In genomic region chr3:118434311-118434710, GRCm38 (mm10) we compare ENCODE assay signal across 7 mouse cellular contexts.
A peak's percentile ranks its signal among the peaks of the same experiment; 100 is the strongest.
DNase-seq lines count a peak whose midpoint lies in the region; ATAC-seq and TF ChIP-seq lines count a peak whose summit lies in the region.

No protein-coding gene starts in this region.

- H3K4me3 ChIP-seq in left cerebral cortex, adult 2 months = peak overlapping the region; percentile 46
- H3K4me3 ChIP-seq in embryonic facial prominence, embryonic 11.5 days (ENCODE audit: low read depth, low read length) = peak overlapping the region; percentile 35
- peak overlapping the region; percentile 63 for H3K4me3 ChIP-seq in hindbrain, embryonic 15.5 days
- peak overlapping the region; percentile 47 for H3K4me3 ChIP-seq in neural tube, embryonic 12.5 days

- H3K4me2 ChIP-seq in embryonic facial prominence, embryonic 11.5 days (ENCODE audit: low read depth, low read length) = peak overlapping the region; percentile 69
- peak overlapping the region; percentile 97 for H3K4me2 ChIP-seq in hindbrain, embryonic 15.5 days
- H3K4me2 ChIP-seq in neural tube, embryonic 12.5 days (replicated peaks) = peak overlapping the region; percentile 95

- 0 out of 2 replicates have a peak, but pooled peaks have one; percentile 20 for ATAC-seq in embryonic facial prominence, embryonic 11.5 days (replicated peaks; ENCODE audit: insufficient number of reproducible peaks, low FRiP score, low TSS enrichment, low read depth)
- ATAC-seq in hindbrain, embryonic 15.5 days (ENCODE audit: low FRiP score, low read depth) = no peak
- ATAC-seq in neural tube, embryonic 12.5 days (ENCODE audit: low FRiP score, low read depth) = peak; percentile 39

- intact Hi-C loops in left cerebral cortex, adult 2 months (cut with DNase I) = loop anchor here (5.0 to 10.0 kb wide), 2 partner anchors 73 to 460 kb away; no protein-coding TSS in a partner anchor

- H3K27ac ChIP-seq in left cerebral cortex, adult 2 months = peak overlapping the region; percentile 75
- H3K27ac ChIP-seq in embryonic facial prominence, embryonic 11.5 days (replicated peaks; ENCODE audit: low read depth, low read length) = no peak overlapping the region
- H3K27ac ChIP-seq in hindbrain, embryonic 15.5 days (replicated peaks) = peak overlapping the region; percentile 80
- H3K27ac ChIP-seq in neural tube, embryonic 12.5 days = no peak overlapping the region

- H3K27me3 ChIP-seq in embryonic facial prominence, embryonic 11.5 days (ENCODE audit: control insufficient read depth, insufficient read depth, low read length) = peaks cover 6% of the 10 kb centered on the region; the same call in 1 of the 2 replicates
- H3K27me3 ChIP-seq in hindbrain, embryonic 15.5 days = 0 out of 2 replicates have a peak, but pooled peaks cover 6% of the 10 kb centered on the region
- H3K27me3 ChIP-seq in neural tube, embryonic 12.5 days (replicated peaks) = peaks cover 10% of the 10 kb centered on the region; the same call in 1 of the 2 replicates

- no peak for TF ChIP-seq CTCF in left cerebral cortex, adult 2 months (IDR thresholded peaks at IDR 0.05)

- no peaks in the 10 kb centered on the region for H3K9me3 ChIP-seq in embryonic facial prominence, embryonic 11.5 days (replicated peaks; ENCODE audit: control insufficient read depth, low read length)
- no peaks in the 10 kb centered on the region for H3K9me3 ChIP-seq in hindbrain, embryonic 15.5 days
- H3K9me3 ChIP-seq in neural tube, embryonic 12.5 days = no peaks in the 10 kb centered on the region

- peak overlapping the region; percentile 39; the same call in 1 of the 2 replicates for H3K9ac ChIP-seq in embryonic facial prominence, embryonic 11.5 days (replicated peaks; ENCODE audit: low read length)
- peak overlapping the region; percentile 61 for H3K9ac ChIP-seq in hindbrain, embryonic 15.5 days
- H3K9ac ChIP-seq in neural tube, embryonic 12.5 days = peak overlapping the region; percentile 59

- DNase-seq in left cerebral cortex, adult 2 months (ENCODE audit: extremely low spot score in 1 of 2, low spot score in 2 of 2) = peak; percentile 34 to 38
- DNase-seq in left cerebral cortex, adult 11 months (ENCODE audit: low spot score) = no peak
- peak; percentile 18 for DNase-seq in embryonic facial prominence, embryonic 11.5 days (ENCODE audit: low spot score)
- no peak for DNase-seq in B cell, adult 2 months
- no peak for DNase-seq in layer of hippocampus, postnatal 36 days

- H3K4me1 ChIP-seq in embryonic facial prominence, embryonic 11.5 days (ENCODE audit: control insufficient read depth, insufficient read depth, low read length) = no peaks in the 10 kb centered on the region; the same call in 1 of the 2 replicates
- peaks cover 17% of the 10 kb centered on the region for H3K4me1 ChIP-seq in hindbrain, embryonic 15.5 days (replicated peaks)
- H3K4me1 ChIP-seq in neural tube, embryonic 12.5 days = peaks cover 15% of the 10 kb centered on the region

- under 1% methylated on average over 17 of the region's 17 CpGs for WGBS in embryonic facial prominence, embryonic 11.5 days
- WGBS in hindbrain, embryonic 15.5 days = under 1% methylated on average over 17 of the region's 17 CpGs
- WGBS in neural tube, embryonic 12.5 days = under 1% methylated on average over 17 of the region's 17 CpGs

- H3K36me3 ChIP-seq in embryonic facial prominence, embryonic 11.5 days (replicated peaks; ENCODE audit: control insufficient read depth, insufficient read depth, low read depth, low read length) = no peaks in the 10 kb centered on the region
- H3K36me3 ChIP-seq in hindbrain, embryonic 15.5 days = no peaks in the 10 kb centered on the region
- no peaks in the 10 kb centered on the region for H3K36me3 ChIP-seq in neural tube, embryonic 12.5 days

Comparison
In these comparisons a context has a peak if more than half of its experiments do, and no peak if none do; other contexts are left out.
1. DNase-seq: peak in left cerebral cortex, adult 2 months (2 of 2) and embryonic facial prominence, embryonic 11.5 days (single experiment); none in left cerebral cortex, adult 11 months (single experiment), B cell, adult 2 months (0 of 2) and layer of hippocampus, postnatal 36 days (0 of 2).
2. H3K27ac ChIP-seq: peak in left cerebral cortex, adult 2 months (single experiment) and hindbrain, embryonic 15.5 days (single experiment); none in embryonic facial prominence, embryonic 11.5 days (single experiment) and neural tube, embryonic 12.5 days (single experiment).
3. Peak in every context shown above with its lines, with median percentiles within 50 percentile points of each other: H3K4me3 ChIP-seq, H3K4me2 ChIP-seq and H3K9ac ChIP-seq.